Mouse (Mus musculus) neural tube, embryonic 13.5 days (tissue): ENCODE measurements at regions not wholly inside any gene's neighbourhood (a gene's known extent, or its start where the extent isn't known, plus 50 kb on each side); places are given as distances from the start of the nearest gene placed in this dataset.
A peak's percentile ranks its signal among the peaks of the same experiment; 100 is the strongest.

Experiments
- ATAC-seq: fragments of 200-750 bp; cut with Nextera tagmentation; 2 replicates; pipeline ENCODE4 v1.8.0; 2017; ENCODE audit warnings: low read depth, mild to moderate bottlenecking, moderate TSS enrichment, moderate library complexity
- H3K27ac ChIP-seq: fragments of 300-500 bp; sonication (generic); replicated peaks from 2 replicates; pipeline ENCODE4 v1.5.1; 2015; ENCODE audit warnings: moderate library complexity, mild to moderate bottlenecking, inconsistent platforms
- H3K27me3 ChIP-seq: fragments of 300-500 bp; sonication (generic); 2 replicates; pipeline ENCODE4 v1.6.1; 2015; ENCODE audit warnings: mild to moderate bottlenecking, inconsistent platforms
- H3K36me3 ChIP-seq: fragments of 300-500 bp; sonication (generic); 2 replicates; pipeline ENCODE4 v1.6.1; 2015; ENCODE audit warnings: mild to moderate bottlenecking, inconsistent platforms
- H3K4me1 ChIP-seq: fragments of 300-500 bp; sonication (generic); replicated peaks from 2 replicates; pipeline ENCODE4 v1.6.1; 2015; ENCODE audit warnings: inconsistent platforms
- H3K4me2 ChIP-seq: fragments of 300-500 bp; sonication (generic); 2 replicates; pipeline ENCODE4 v1.6.1; 2015; ENCODE audit warnings: inconsistent platforms, mild to moderate bottlenecking, moderate library complexity
- H3K4me3 ChIP-seq: fragments of 300-500 bp; sonication (generic); 2 replicates; pipeline ENCODE4 v1.5.1; 2015; ENCODE audit warnings: mild to moderate bottlenecking, inconsistent platforms
- H3K9ac ChIP-seq: fragments of 300-500 bp; sonication (generic); 2 replicates; pipeline ENCODE4 v1.6.1; 2015; ENCODE audit warnings: moderate library complexity, mild to moderate bottlenecking, inconsistent platforms
- H3K9me3 ChIP-seq: fragments of 300-500 bp; sonication (generic); 2 replicates; pipeline ENCODE4 v1.6.1; 2016; ENCODE audit warnings: inconsistent platforms
- WGBS: fragments of 180-500 bp; shearing (Covaris S2); methylation state at CpG from one replicate; pipeline ENCODE4 v1.1.7; 2015; 5-methylcytosine and 5-hydroxymethylcytosine counted together

- ATAC-seq, result no peak
- 0 out of 2 replicates have a peak, but pooled peaks cover 7% of the 10 kb centered on the region for H3K4me1 ChIP-seq
- H3K27me3 ChIP-seq, result no peaks in the 10 kb centered on the region
- no peak overlapping the region for H3K4me2 ChIP-seq
- no peaks in the 10 kb centered on the region for H3K9me3 ChIP-seq
- no peak overlapping the region for H3K9ac ChIP-seq
- H3K27ac ChIP-seq, result no peak overlapping the region
- 86% methylated on average over 7 of the region's 7 CpGs for WGBS
- no peak overlapping the region for H3K4me3 ChIP-seq
- H3K36me3 ChIP-seq, result no peaks in the 10 kb centered on the region
Measured at GRCm38 (mm10) chr6:135433753-135434152, 71.4 kb downstream of the Emp1 start.

GRCm38 (mm10) chr6:135436315-135436714, 74.0 kb downstream of the Emp1 start:
- 92% methylated on average over 4 of the region's 4 CpGs for WGBS

GRCm38 (mm10) chr6:135438271-135438670, 75.9 kb downstream of the Emp1 start:
- ATAC-seq, result no peak
- Histone ChIP-seq H3K27me3 (no peaks in the 10 kb centered on the region), H3K4me3 (no peak overlapping the region), H3K27ac (no peak overlapping the region), H3K9ac (no peak overlapping the region), H3K4me1 (peaks cover 11% of the 10 kb centered on the region), H3K9me3 (no peaks in the 10 kb centered on the region), H3K4me2 (no peak overlapping the region), H3K36me3 (no peaks in the 10 kb centered on the region)
- 92% methylated on average over 3 of the region's 3 CpGs for whole genome bisulfite sequencing

More at GRCm38 (mm10) chr6:135436315-135436714, 74.0 kb downstream of the Emp1 start:
- Histone ChIP-seq H3K27ac (no peak overlapping the region), H3K4me3 (no peak overlapping the region), H3K4me2 (no peak overlapping the region), H3K27me3 (no peaks in the 10 kb centered on the region), H3K9me3 (no peaks in the 10 kb centered on the region), H3K4me1 (peaks cover 3% of the 10 kb centered on the region), H3K9ac (no peak overlapping the region), H3K36me3 (no peaks in the 10 kb centered on the region)
- ATAC-seq, result no peak

- Histone ChIP-seq H3K36me3 (no peaks in the 10 kb centered on the region), H3K4me1 (peaks cover 19% of the 10 kb centered on the region), H3K4me3 (no peak overlapping the region), H3K27me3 (no peaks in the 10 kb centered on the region), H3K9ac (no peak overlapping the region), H3K9me3 (no peaks in the 10 kb centered on the region), H3K27ac (peak overlapping the region; percentile 39), H3K4me2 (no peak overlapping the region)
- peak; percentile 44; the same call in 1 of the 2 replicates for ATAC-seq
- WGBS, result 43% methylated on average over 11 of the region's 11 CpGs
Measured at GRCm38 (mm10) chr6:135441126-135441871, 79.0 kb downstream of the Emp1 start.

- H3K4me3 ChIP-seq, result 0 out of 2 replicates have a peak overlapping the region, but pooled peaks have one; percentile 6
- H3K9me3 ChIP-seq, result no peaks in the 10 kb centered on the region
- 5% methylated on average over 11 of the region's 11 CpGs for WGBS
- peak overlapping the region; percentile 73 for H3K27ac ChIP-seq
- no peaks in the 10 kb centered on the region for H3K27me3 ChIP-seq
- ATAC-seq, result peak; percentile 92
- H3K4me2 ChIP-seq, result peak overlapping the region; percentile 49
- peaks cover 19% of the 10 kb centered on the region for H3K4me1 ChIP-seq
- H3K9ac ChIP-seq, result peak overlapping the region; percentile 66
- H3K36me3 ChIP-seq, result no peaks in the 10 kb centered on the region
Measured at GRCm38 (mm10) chr6:135444661-135445060, 82.3 kb downstream of the Emp1 start.

GRCm38 (mm10) chr6:135445070-135445469, 82.7 kb downstream of the Emp1 start:
- no peaks in the 10 kb centered on the region for H3K27me3 ChIP-seq
- peak overlapping the region; percentile 49 for H3K4me2 ChIP-seq
- 24% methylated on average over 8 of the region's 8 CpGs for WGBS
- no peaks in the 10 kb centered on the region for H3K36me3 ChIP-seq
- no peaks in the 10 kb centered on the region for H3K9me3 ChIP-seq
- peak overlapping the region; percentile 66 for H3K9ac ChIP-seq
- 0 out of 2 replicates have a peak overlapping the region, but pooled peaks have one; percentile 6 for H3K4me3 ChIP-seq
- peak; percentile 58; the same call in 1 of the 2 replicates for ATAC-seq
- peaks cover 19% of the 10 kb centered on the region for H3K4me1 ChIP-seq
- H3K27ac ChIP-seq, result peak overlapping the region; percentile 73

- 81% methylated on average over 2 of the region's 2 CpGs for WGBS
- Histone ChIP-seq H3K27ac (no peak overlapping the region), H3K9me3 (no peaks in the 10 kb centered on the region), H3K36me3 (no peaks in the 10 kb centered on the region), H3K4me1 (peaks cover 8% of the 10 kb centered on the region), H3K4me3 (no peak overlapping the region), H3K9ac (no peak overlapping the region), H3K27me3 (no peaks in the 10 kb centered on the region), H3K4me2 (no peak overlapping the region)
- no peak for ATAC-seq
Measured at GRCm38 (mm10) chr6:135447801-135448200, 85.5 kb downstream of the Emp1 start.

- ATAC-seq, result no peak
- Histone ChIP-seq H3K4me1 (peaks cover 8% of the 10 kb centered on the region), H3K27me3 (no peaks in the 10 kb centered on the region), H3K9ac (no peak overlapping the region), H3K27ac (no peak overlapping the region), H3K9me3 (no peaks in the 10 kb centered on the region), H3K4me2 (no peak overlapping the region), H3K36me3 (no peaks in the 10 kb centered on the region), H3K4me3 (no peak overlapping the region)
- 81% methylated on average over 5 of the region's 5 CpGs for WGBS
Measured at GRCm38 (mm10) chr6:135449228-135449627, 86.9 kb downstream of the Emp1 start.

- no peaks in the 10 kb centered on the region for H3K4me1 ChIP-seq
- H3K27me3 ChIP-seq, result no peaks in the 10 kb centered on the region
- H3K27ac ChIP-seq, result no peak overlapping the region
- no peaks in the 10 kb centered on the region for H3K36me3 ChIP-seq
- no peak overlapping the region for H3K9ac ChIP-seq
- H3K4me3 ChIP-seq, result no peak overlapping the region
- H3K4me2 ChIP-seq, result no peak overlapping the region
- no peaks in the 10 kb centered on the region for H3K9me3 ChIP-seq
- 84% methylated on average over 7 of the region's 7 CpGs for WGBS
- ATAC-seq, result no peak
Measured at GRCm38 (mm10) chr6:135450573-135450972, 88.2 kb downstream of the Emp1 start.

GRCm38 (mm10) chr6:135451165-135451797, 88.9 kb downstream of the Emp1 start:
- no peaks in the 10 kb centered on the region for H3K9me3 ChIP-seq
- WGBS, result 91% methylated on average over 8 of the region's 8 CpGs
- H3K4me2 ChIP-seq, result no peak overlapping the region
- no peaks in the 10 kb centered on the region for H3K4me1 ChIP-seq
- no peak overlapping the region for H3K27ac ChIP-seq
- H3K36me3 ChIP-seq, result no peaks in the 10 kb centered on the region
- no peak overlapping the region for H3K4me3 ChIP-seq
- H3K9ac ChIP-seq, result no peak overlapping the region
- no peak for ATAC-seq
- H3K27me3 ChIP-seq, result no peaks in the 10 kb centered on the region

GRCm38 (mm10) chr6:135453041-135453440, 90.7 kb downstream of the Emp1 start:
- Histone ChIP-seq H3K4me3 (no peak overlapping the region), H3K4me2 (no peak overlapping the region), H3K27ac (no peak overlapping the region), H3K36me3 (no peaks in the 10 kb centered on the region), H3K9me3 (no peaks in the 10 kb centered on the region), H3K9ac (no peak overlapping the region), H3K27me3 (no peaks in the 10 kb centered on the region), H3K4me1 (no peaks in the 10 kb centered on the region)
- WGBS, result 90% methylated on average over 3 of the region's 3 CpGs
- ATAC-seq, result no peak

GRCm38 (mm10) chr6:135472495-135472894, 110.2 kb downstream of the Emp1 start:
- Histone ChIP-seq H3K4me1 (no peaks in the 10 kb centered on the region), H3K4me3 (no peak overlapping the region), H3K9me3 (no peaks in the 10 kb centered on the region), H3K27me3 (no peaks in the 10 kb centered on the region), H3K9ac (no peak overlapping the region), H3K36me3 (no peaks in the 10 kb centered on the region), H3K27ac (no peak overlapping the region), H3K4me2 (no peak overlapping the region)
- ATAC-seq, result no peak
- 48% methylated on average over 6 of the region's 6 CpGs for WGBS
